Mouse (Mus musculus): ENCODE data around the gene E2f6. TPM values are rescaled to one million over a fixed set of nuclear protein-coding genes. Genes with fewer than 3 reads are reported as not detected.

E2f6 gene
- polyA plus RNA-seq, 1 experiment, result 19.8 TPM

DNA sequence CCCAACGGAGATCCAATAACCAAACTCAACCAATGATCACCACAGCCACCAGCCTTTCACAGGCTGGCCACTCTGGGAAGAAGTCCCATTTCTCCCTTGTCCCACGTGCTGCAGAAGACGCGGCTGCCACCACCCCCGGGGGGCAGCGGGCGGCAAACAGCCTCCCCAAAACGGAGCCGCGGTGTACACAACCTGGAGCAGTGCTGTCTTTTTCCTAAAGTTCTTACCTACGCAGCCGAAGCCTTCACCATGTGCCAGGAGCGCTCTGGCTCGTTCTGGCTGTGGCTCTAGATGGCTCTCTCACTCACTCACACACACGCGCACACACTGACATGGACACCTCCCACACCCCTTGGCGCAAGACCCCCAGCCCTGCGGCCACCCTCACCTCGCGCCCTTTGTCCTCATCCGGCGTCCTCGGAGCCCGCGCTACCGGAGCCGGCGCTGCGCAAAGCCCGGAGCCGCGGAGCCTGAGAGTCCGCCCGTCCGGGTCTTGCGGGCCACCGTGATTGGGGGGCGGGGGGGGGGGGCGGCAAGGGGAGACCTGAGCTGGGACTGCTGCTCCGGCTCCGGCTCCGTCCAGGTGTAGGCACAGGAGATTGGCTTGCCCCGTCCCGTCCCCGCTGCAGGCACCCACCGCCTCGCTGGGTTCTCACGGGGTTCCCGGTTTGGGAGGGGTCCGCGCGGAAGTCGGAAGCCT, 10.4 kb upstream of the E2f6 start, which contains the start of gene Greb1:
Gene Greb1 (minus strand): TSS at position 628 of the 700 bp plus-strand sequence.
- DNase-seq (ENCODE audit: low read depth), result no peak

DNA sequence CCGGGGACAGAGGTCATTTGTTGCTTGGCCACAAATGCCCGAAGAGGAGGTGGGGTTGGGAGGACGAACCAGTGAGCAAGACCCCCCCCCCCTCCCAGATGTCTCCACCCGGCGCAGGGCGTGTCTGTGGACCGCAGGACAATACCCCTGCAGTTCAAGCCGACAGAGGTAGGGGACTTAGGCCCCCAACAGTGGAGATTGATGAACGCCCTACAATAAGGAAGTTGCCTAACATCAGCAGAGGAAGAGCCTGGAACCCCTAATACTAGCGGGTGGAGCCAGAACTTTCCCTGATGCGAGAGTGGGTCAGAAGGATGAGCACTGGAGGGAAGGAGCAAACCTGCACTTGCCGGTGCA, 9.8 kb upstream of the E2f6 start:
- no peak for DNase-seq (ENCODE audit: low read depth)

DNA sequence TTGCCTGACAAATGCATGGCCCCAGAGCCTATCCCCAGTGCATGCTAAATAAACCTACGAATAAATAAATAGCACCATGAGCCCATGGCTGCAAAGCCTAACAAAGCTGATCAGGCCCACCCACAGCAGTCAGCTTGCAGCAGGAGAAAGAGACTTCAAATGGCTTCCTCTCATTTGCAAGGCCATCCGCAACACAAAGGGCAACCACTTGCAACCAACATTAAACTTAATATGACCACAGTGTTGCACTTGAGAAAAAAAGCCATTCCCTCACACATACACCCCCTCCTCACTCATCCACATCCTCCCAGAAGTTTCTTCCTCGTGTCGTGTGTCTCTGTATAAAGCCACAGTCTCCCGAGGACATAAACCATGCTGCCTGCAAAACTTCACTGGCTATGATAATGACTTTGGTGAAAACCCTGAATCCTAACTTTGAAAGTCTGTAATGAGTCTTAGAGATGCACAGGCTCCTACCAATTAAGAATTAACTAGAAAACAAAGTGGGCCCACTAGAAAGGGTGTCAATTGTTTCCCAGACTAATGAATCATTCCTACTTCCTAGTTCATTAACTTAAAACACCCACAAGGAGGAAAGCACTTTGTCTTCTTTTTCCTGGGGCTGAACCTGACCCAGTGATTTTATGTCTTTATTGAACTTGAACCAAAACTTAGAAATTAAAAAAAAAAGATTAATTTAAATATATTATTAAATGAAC, 7.4 kb upstream of the E2f6 start:
- DNase-seq (ENCODE audit: low read depth), result no peak

GRCm38 (mm10) chr12:16803956-16804430, 6.8 kb upstream of the E2f6 start:
- DNase-seq (ENCODE audit: low read depth), result no peak

GRCm38 (mm10) chr12:16805511-16805910, 5.3 kb upstream of the E2f6 start:
- DNase-seq (ENCODE audit: low read depth), result no peak

- DNase-seq (ENCODE audit: low read depth), result no peak
Measured at GRCm38 (mm10) chr12:16808045-16808444, 2.7 kb upstream of the E2f6 start.

GRCm38 (mm10) chr12:16811477-16811876, 714 bp downstream of the E2f6 start:
- no peak for DNase-seq (ENCODE audit: low read depth)

- no peak for DNase-seq (ENCODE audit: low read depth)
Measured at GRCm38 (mm10) chr12:16817147-16817546, 6.4 kb downstream of the E2f6 start.

GRCm38 (mm10) chr12:16818513-16818912, 7.8 kb downstream of the E2f6 start:
- DNase-seq (ENCODE audit: low read depth), result no peak

GRCm38 (mm10) chr12:16820761-16821160, 10.0 kb downstream of the E2f6 start:
- DNase-seq (ENCODE audit: low read depth), result no peak

DNA sequence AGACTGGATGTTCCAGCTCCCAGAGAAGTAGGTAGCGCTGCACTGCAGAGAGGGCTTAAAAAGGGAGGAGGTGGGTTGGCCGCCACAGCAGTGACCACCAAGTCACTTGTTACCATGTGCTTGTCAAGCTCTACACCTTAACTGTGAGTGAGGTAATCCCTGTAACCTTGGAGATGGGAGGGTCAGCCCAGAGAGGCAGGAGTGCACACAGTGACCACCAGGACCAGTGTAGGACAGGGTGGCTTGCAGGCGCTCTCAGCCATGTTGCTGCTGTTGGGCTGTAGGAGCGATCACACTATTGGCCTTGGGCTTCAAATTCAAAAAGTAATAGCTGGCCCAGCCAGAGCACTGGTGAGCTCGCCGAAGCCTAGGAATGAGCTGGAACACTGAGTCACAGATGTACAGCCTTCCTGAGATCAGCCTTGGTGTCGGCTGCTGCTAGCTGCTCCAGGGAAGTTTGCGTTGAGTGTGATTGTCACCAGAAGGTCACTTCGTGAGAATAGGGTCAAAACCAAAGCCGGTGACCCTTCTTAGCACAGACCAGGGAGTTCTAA, 11.5 kb downstream of the E2f6 start:
- no peak for DNase-seq (ENCODE audit: low read depth)

DNA sequence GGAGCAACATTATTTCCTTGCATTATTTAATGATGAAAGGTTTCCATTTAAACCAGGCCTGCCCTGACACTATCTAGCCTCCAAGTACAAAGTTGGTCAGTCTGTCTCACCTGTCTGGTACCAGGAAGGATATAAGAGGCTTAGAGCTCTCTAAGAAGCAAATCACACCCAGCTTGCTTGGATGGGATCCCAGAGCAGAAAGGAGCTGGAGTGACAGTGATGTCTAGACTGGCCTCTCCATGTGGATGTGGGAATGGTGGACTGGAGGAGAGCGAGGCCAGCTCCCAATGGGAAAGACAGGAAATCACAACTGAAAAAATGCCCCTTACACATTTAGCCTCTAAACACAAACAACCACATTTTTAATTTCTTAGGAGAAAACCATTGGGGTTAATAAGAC, 12.9 kb downstream of the E2f6 start:
- DNase-seq (ENCODE audit: low read depth), result no peak

GRCm38 (mm10) chr12:16828505-16828904, 17.7 kb downstream of the E2f6 start:
- no peak for DNase-seq (ENCODE audit: low read depth)

- DNase-seq (ENCODE audit: low read depth), result no peak
Measured at GRCm38 (mm10) chr12:16829785-16830184, 19.0 kb downstream of the E2f6 start.

GRCm38 (mm10) chr12:16831071-16831470, 20.3 kb downstream of the E2f6 start:
- DNase-seq (ENCODE audit: low read depth), result no peak

DNA sequence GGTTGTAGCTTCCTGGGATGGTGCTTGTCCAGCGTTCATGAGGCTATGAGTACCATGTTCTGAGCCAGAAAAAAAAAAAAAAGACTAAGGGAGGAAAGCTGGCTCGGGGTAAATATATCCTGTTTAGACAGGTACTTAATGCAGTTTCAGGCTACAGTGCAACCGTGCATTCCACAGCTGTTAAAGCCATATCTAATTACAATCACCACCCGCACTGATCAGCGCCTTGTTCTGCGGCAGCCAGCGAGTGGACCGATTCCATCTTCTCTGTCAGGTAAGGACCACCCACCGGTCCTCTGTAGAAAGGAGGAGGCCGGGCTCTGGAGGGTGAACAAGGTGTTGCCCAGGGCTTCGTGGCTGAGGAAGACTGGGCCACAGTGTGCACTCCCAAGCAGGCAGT, 23.9 kb downstream of the E2f6 start:
- no peak for DNase-seq (ENCODE audit: low read depth)

GRCm38 (mm10) chr12:16836188-16836587, 25.4 kb downstream of the E2f6 start:
- no peak for DNase-seq (ENCODE audit: low read depth)

GRCm38 (mm10) chr12:16837766-16838165, 27.0 kb downstream of the E2f6 start:
- no peak for DNase-seq (ENCODE audit: low read depth)

GRCm38 (mm10) chr12:16840842-16841782, 30.3 kb downstream of the E2f6 start:
- DNase-seq (ENCODE audit: low read depth), result no peak

DNA sequence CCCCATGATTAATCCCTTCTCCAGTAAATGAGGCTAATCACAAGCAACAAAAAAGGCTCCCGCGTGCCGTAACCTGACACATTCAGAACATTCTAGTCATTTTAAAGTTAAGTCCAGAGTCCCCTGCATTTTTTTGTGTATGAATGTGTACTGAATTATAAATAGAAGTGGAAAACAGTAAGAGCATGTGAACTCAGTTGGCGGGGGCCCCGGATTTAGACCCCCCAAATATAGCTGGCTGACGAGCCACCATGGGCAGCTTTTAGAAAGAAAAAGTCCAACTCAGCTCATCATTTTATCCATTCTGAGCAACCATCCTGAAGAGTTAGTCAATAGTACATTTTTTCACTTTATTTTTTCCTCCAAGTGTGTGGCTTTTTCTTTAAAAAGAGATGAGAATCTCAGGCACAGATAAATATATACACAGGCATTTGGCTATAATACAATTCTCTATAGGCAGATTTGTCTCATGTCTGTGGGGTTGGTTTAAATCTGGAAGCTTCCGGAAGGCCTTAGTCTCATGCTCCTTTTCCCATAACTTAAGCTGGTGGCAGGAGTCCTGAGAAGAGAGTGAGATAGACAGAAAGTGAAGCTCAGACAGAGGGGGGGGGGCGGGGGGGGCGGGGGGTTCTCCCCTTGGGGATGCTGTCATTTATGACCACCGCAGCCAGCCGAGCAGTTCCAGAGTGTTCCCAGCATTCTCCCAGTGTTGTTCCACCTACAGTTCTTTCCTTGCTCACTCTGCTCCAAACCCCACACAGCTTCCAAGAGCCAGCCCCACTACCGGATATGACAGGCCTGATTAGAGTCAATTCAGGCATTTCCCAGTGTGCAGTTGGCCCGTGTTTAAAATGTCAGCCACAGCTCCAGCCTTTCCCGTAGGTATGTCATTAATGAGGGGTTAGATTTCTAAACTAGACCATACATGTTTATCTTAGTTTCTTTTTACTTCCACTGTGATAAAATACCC, 34.1 kb downstream of the E2f6 start:
- no peak for DNase-seq (ENCODE audit: low read depth)

Data from gonadal fat pad, adult 2 months (tissue).